Mouse (Mus musculus): ENCODE measurements around the gene Rnase12.

DNA sequence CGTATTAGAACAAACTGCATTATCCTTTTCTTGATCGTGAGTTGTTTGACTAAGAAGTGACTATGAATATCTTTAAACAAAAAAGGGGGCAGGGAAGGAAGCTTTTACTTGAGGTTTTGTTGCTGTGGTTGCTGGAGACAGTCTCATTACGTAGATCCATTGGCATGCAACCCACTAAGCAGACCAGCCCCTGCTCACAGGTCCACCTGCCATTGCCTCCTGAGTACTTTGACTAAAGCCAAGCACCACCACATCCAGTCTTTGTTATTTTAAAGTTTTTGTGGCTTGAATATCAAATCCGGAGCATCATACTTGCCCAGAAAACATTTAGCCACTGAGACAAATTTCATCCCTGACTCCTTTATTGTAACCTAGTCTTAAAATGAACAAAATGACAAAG lies 21.2 kb downstream of the Rnase12 start:
- TF ChIP-seq CTCF (IDR thresholded peaks at IDR 0.05; ENCODE audit: extremely low read depth, insufficient read length, insufficient replicate concordance, low read depth, low read length) (no peak), POLR2A (IDR thresholded peaks at IDR 0.05; ENCODE audit: low read depth, low read length) (no peak)
